Mouse (Mus musculus): Measurements from ENCODE around the gene CK137956. TPM values are rescaled to one million over a fixed set of nuclear protein-coding genes. Genes with fewer than 3 reads are reported as not detected.

The CK137956 gene
- polyA plus RNA-seq, 1 experiment: not detected

- no peaks in the 10 kb centered on the region for H3K4me1 ChIP-seq (ENCODE audit: control insufficient read depth)
- peaks cover 39% of the 10 kb centered on the region for H3K9me3 ChIP-seq (ENCODE audit: control insufficient read depth, low read length)
- TF ChIP-seq GATA1 (IDR thresholded peaks at IDR 0.05; ENCODE audit: low read length) (no peak), TAL1 (IDR thresholded peaks at IDR 0.05; ENCODE audit: low read length) (no peak)
- H3K36me3 ChIP-seq (ENCODE audit: control insufficient read depth): no peaks in the 10 kb centered on the region
- H3K4me3 ChIP-seq (replicated peaks): no peak overlapping the region
- no peaks in the 10 kb centered on the region for H3K27me3 ChIP-seq (ENCODE audit: control insufficient read depth)
These were observed 23.1 kb downstream of the CK137956 start for GRCm38 (mm10) chr4:127947696-127948095.

- TF ChIP-seq TAL1 (IDR thresholded peaks at IDR 0.05; ENCODE audit: low read length) (no peak), GATA1 (IDR thresholded peaks at IDR 0.05; ENCODE audit: low read length) (no peak)
- Histone ChIP-seq H3K4me3 (replicated peaks) (no peak overlapping the region), H3K4me1 (ENCODE audit: control insufficient read depth) (no peaks in the 10 kb centered on the region), H3K36me3 (ENCODE audit: control insufficient read depth) (no peaks in the 10 kb centered on the region), H3K9me3 (ENCODE audit: control insufficient read depth, low read length) (peaks cover 41% of the 10 kb centered on the region), H3K27me3 (ENCODE audit: control insufficient read depth) (no peaks in the 10 kb centered on the region)
These were observed 33.3 kb downstream of the CK137956 start for GRCm38 (mm10) chr4:127937474-127937873.

- Histone ChIP-seq H3K9me3 (ENCODE audit: control insufficient read depth, low read length) (peaks cover 58% of the 10 kb centered on the region), H3K4me3 (replicated peaks) (no peak overlapping the region), H3K27me3 (ENCODE audit: control insufficient read depth) (no peaks in the 10 kb centered on the region), H3K36me3 (ENCODE audit: control insufficient read depth) (no peaks in the 10 kb centered on the region), H3K4me1 (ENCODE audit: control insufficient read depth) (no peaks in the 10 kb centered on the region)
- TF ChIP-seq GATA1 (IDR thresholded peaks at IDR 0.05; ENCODE audit: low read length) (no peak), TAL1 (IDR thresholded peaks at IDR 0.05; ENCODE audit: low read length) (no peak)
These were observed 35.4 kb downstream of the CK137956 start for GRCm38 (mm10) chr4:127935369-127935768.

- Histone ChIP-seq H3K9me3 (ENCODE audit: control insufficient read depth, low read length) (peaks cover 53% of the 10 kb centered on the region), H3K36me3 (ENCODE audit: control insufficient read depth) (no peaks in the 10 kb centered on the region), H3K27me3 (ENCODE audit: control insufficient read depth) (no peaks in the 10 kb centered on the region), H3K4me3 (replicated peaks) (no peak overlapping the region), H3K4me1 (ENCODE audit: control insufficient read depth) (no peaks in the 10 kb centered on the region)
- no peak for TF ChIP-seq GATA1 (IDR thresholded peaks at IDR 0.05; ENCODE audit: low read length)
- TF ChIP-seq TAL1 (IDR thresholded peaks at IDR 0.05; ENCODE audit: low read length): no peak
These were observed 57.2 kb downstream of the CK137956 start for GRCm38 (mm10) chr4:127913551-127913950.

GRCm38 (mm10) chr4:127907151-127907550 is 63.6 kb downstream of the CK137956 start:
- no peak overlapping the region for H3K4me3 ChIP-seq (replicated peaks)
- H3K27me3 ChIP-seq (ENCODE audit: control insufficient read depth): no peaks in the 10 kb centered on the region
- no peaks in the 10 kb centered on the region for H3K4me1 ChIP-seq (ENCODE audit: control insufficient read depth)
- TF ChIP-seq TAL1 (IDR thresholded peaks at IDR 0.05; ENCODE audit: low read length): no peak
- TF ChIP-seq GATA1 (IDR thresholded peaks at IDR 0.05; ENCODE audit: low read length): no peak
- H3K9me3 ChIP-seq (ENCODE audit: control insufficient read depth, low read length): peaks cover 46% of the 10 kb centered on the region
- H3K36me3 ChIP-seq (ENCODE audit: control insufficient read depth): no peaks in the 10 kb centered on the region

GRCm38 (mm10) chr4:127903954-127904353 is 66.8 kb downstream of the CK137956 start:
- no peak for TF ChIP-seq GATA1 (IDR thresholded peaks at IDR 0.05; ENCODE audit: low read length)
- TF ChIP-seq TAL1 (IDR thresholded peaks at IDR 0.05; ENCODE audit: low read length): no peak
- no peaks in the 10 kb centered on the region for H3K27me3 ChIP-seq (ENCODE audit: control insufficient read depth)
- H3K4me1 ChIP-seq (ENCODE audit: control insufficient read depth): no peaks in the 10 kb centered on the region
- H3K9me3 ChIP-seq (ENCODE audit: control insufficient read depth, low read length): peaks cover 40% of the 10 kb centered on the region
- H3K36me3 ChIP-seq (ENCODE audit: control insufficient read depth): no peaks in the 10 kb centered on the region
- no peak overlapping the region for H3K4me3 ChIP-seq (replicated peaks)

GRCm38 (mm10) chr4:127900893-127901456 is 69.8 kb downstream of the CK137956 start:
- TF ChIP-seq GATA1 (IDR thresholded peaks at IDR 0.05; ENCODE audit: low read length): no peak
- no peak for TF ChIP-seq TAL1 (IDR thresholded peaks at IDR 0.05; ENCODE audit: low read length)
- Histone ChIP-seq H3K4me3 (replicated peaks) (no peak overlapping the region), H3K36me3 (ENCODE audit: control insufficient read depth) (no peaks in the 10 kb centered on the region), H3K27me3 (ENCODE audit: control insufficient read depth) (no peaks in the 10 kb centered on the region), H3K9me3 (ENCODE audit: control insufficient read depth, low read length) (peaks cover 26% of the 10 kb centered on the region), H3K4me1 (ENCODE audit: control insufficient read depth) (no peaks in the 10 kb centered on the region)

- H3K4me3 ChIP-seq (replicated peaks): no peak overlapping the region
- no peaks in the 10 kb centered on the region for H3K36me3 ChIP-seq (ENCODE audit: control insufficient read depth)
- H3K4me1 ChIP-seq (ENCODE audit: control insufficient read depth): no peaks in the 10 kb centered on the region
- peaks cover 47% of the 10 kb centered on the region for H3K9me3 ChIP-seq (ENCODE audit: control insufficient read depth, low read length)
- no peak for TF ChIP-seq GATA1 (IDR thresholded peaks at IDR 0.05; ENCODE audit: low read length)
- no peak for TF ChIP-seq TAL1 (IDR thresholded peaks at IDR 0.05; ENCODE audit: low read length)
- H3K27me3 ChIP-seq (ENCODE audit: control insufficient read depth): no peaks in the 10 kb centered on the region
These were observed 81.7 kb downstream of the CK137956 start for GRCm38 (mm10) chr4:127889071-127889470.

GRCm38 (mm10) chr4:127878966-127879365 is 91.8 kb downstream of the CK137956 start:
- Histone ChIP-seq H3K9me3 (ENCODE audit: control insufficient read depth, low read length) (peaks cover 36% of the 10 kb centered on the region), H3K4me1 (ENCODE audit: control insufficient read depth) (no peaks in the 10 kb centered on the region), H3K4me3 (replicated peaks) (no peak overlapping the region), H3K36me3 (ENCODE audit: control insufficient read depth) (no peaks in the 10 kb centered on the region), H3K27me3 (ENCODE audit: control insufficient read depth) (no peaks in the 10 kb centered on the region)
- no peak for TF ChIP-seq GATA1 (IDR thresholded peaks at IDR 0.05; ENCODE audit: low read length)

Other genes with a start within 250 kb of the CK137956 start
- gene Csmd2, start 16.9 kb upstream of the CK137956 start, polyA plus RNA-seq (2012): not detected in 2 replicates

All from erythroblast, embryonic 14.5 days (primary cell).